Mouse (Mus musculus) heart, adult 2 months (tissue): ENCODE data around the gene Bcl6. TPM values are rescaled to one million over a fixed set of nuclear protein-coding genes. Genes with fewer than 3 reads are reported as not detected.

Source experiments
- DNase-seq, 2 experiments: peaks; one replicate each; pipeline ENCODE4 v3.0.0; 2021
- H3K27ac ChIP-seq: fragments of 200-600 bp; 2 replicates; pipeline ENCODE4 v1.8.1; 2022
- H3K27me3 ChIP-seq: fragments of 200-500 bp; 2 replicates; pipeline ENCODE4 v1.6.1; 2012; ENCODE audit warnings: mild to moderate bottlenecking, low read length, inconsistent platforms, mixed read lengths; ENCODE audit not compliant: control insufficient read depth, insufficient read depth
- H3K36me3 ChIP-seq: fragments of 200-500 bp; 2 replicates; pipeline ENCODE4 v1.6.1; 2012; ENCODE audit warnings: low read length, inconsistent platforms; ENCODE audit not compliant: control insufficient read depth, insufficient read depth
- H3K4me1 ChIP-seq: fragments of 200-500 bp; 2 replicates; pipeline ENCODE4 v1.6.1; 2011; ENCODE audit warnings: low read length; ENCODE audit not compliant: control insufficient read depth, insufficient read depth
- H3K4me3 ChIP-seq: fragments of 200-600 bp; 2 replicates; pipeline ENCODE4 v1.8.1; 2022
- H3K79me2 ChIP-seq: fragments of 200-500 bp; replicated peaks from 2 replicates; pipeline ENCODE4 v1.6.1; 2012; ENCODE audit warnings: mild to moderate bottlenecking, inconsistent platforms, low read length, moderate library complexity, mixed read lengths; ENCODE audit not compliant: control insufficient read depth, insufficient read depth
- H3K9ac ChIP-seq: fragments of 200-500 bp; 2 replicates; pipeline ENCODE4 v1.6.1; 2012; ENCODE audit warnings: low read depth, mild to moderate bottlenecking, control low read depth, inconsistent platforms, low read length, mixed read lengths
- CTCF ChIP-seq: fragments of 200-600 bp; IDR thresholded peaks from 2 replicates; pipeline ENCODE4 v1.8.1; 2022; ENCODE audit warnings: antibody characterized with exemption, mild to moderate bottlenecking, moderate library complexity
- EP300 ChIP-seq: fragments of 200-500 bp; IDR thresholded peaks from 2 replicates; pipeline ENCODE4 v1.6.1; 2011; ENCODE audit warnings: low read depth, low read length, control low read depth; ENCODE audit not compliant: insufficient read depth
- POLR2A ChIP-seq: fragments of 200-500 bp; IDR thresholded peaks from 2 replicates; pipeline ENCODE4 v1.6.1; 2011; ENCODE audit warnings: mild to moderate bottlenecking, low read depth, low read length, control low read depth; ENCODE audit not compliant: insufficient read depth
- WGBS: fragments of 180-500 bp; shearing (Covaris S2); methylation state at CpG from one replicate; pipeline ENCODE4 v1.1.7; 2018; 5-methylcytosine and 5-hydroxymethylcytosine counted together
- intact Hi-C: fragments of 180-260 bp; cut with DNase I; formaldehyde crosslinking; loops from one replicate; pipeline ENCODE4 v1.15.1; 2025
- polyA plus RNA-seq: library from polyadenylated mRNA; depleted of rRNA; stranded (reverse); fragments of >200 nt; gene quantifications from 2 replicates; pipeline ENCODE4 v1.2.3, GENCODE M21; 2012
- total RNA-seq, 2 experiments: library from RNA; stranded (reverse); gene quantifications; 2 replicates each; pipeline ENCODE4 v1.2.3; 2021

The Bcl6 gene
- total and polyA plus RNA-seq, 3 experiments, result 15.4 to 21.7 (median 16.5) TPM

- intact Hi-C loops, result no loop called here
- no peak within 1 kb of the TSS for H3K27ac ChIP-seq
- H3K9ac ChIP-seq, result no peak within 1 kb of the TSS
- TF ChIP-seq POLR2A (no peak), CTCF (no peak), EP300 (no peak)
- no peak for DNase-seq
- WGBS, result 81% methylated on average over 11 of the region's 11 CpGs
- no peaks in the 10 kb centered on the region for H3K27me3 ChIP-seq
- H3K4me3 ChIP-seq, result no peak within 1 kb of the TSS
- no peaks in the 10 kb centered on the region for H3K79me2 ChIP-seq
- H3K4me1 ChIP-seq, result no peaks in the 10 kb centered on the region
- no peaks in the 10 kb centered on the region for H3K36me3 ChIP-seq
Measured at GRCm38 (mm10) chr16:23932294-23932693, 56.4 kb downstream of the Bcl6 start, which contains the start of gene Rtp2. Rtp2 (minus strand) TSS chr16:23932394.

GRCm38 (mm10) chr16:23931275-23931674, 57.4 kb downstream of the Bcl6 start:
- H3K27ac ChIP-seq, result no peak overlapping the region
- H3K36me3 ChIP-seq, result no peaks in the 10 kb centered on the region
- H3K27me3 ChIP-seq, result no peaks in the 10 kb centered on the region
- intact Hi-C loops, result no loop called here
- no peak for TF ChIP-seq POLR2A
- TF ChIP-seq EP300, result no peak
- TF ChIP-seq CTCF, result no peak
- no peaks in the 10 kb centered on the region for H3K4me1 ChIP-seq
- no peak overlapping the region for H3K4me3 ChIP-seq
- DNase-seq, result no peak
- no peaks in the 10 kb centered on the region for H3K79me2 ChIP-seq
- no peak overlapping the region for H3K9ac ChIP-seq
- 42% methylated on average over 18 of the region's 18 CpGs for WGBS

GRCm38 (mm10) chr16:23930426-23931073, 58.1 kb downstream of the Bcl6 start:
- Histone ChIP-seq H3K36me3 (no peaks in the 10 kb centered on the region), H3K27ac (no peak overlapping the region), H3K79me2 (no peaks in the 10 kb centered on the region), H3K9ac (no peak overlapping the region), H3K4me1 (no peaks in the 10 kb centered on the region), H3K27me3 (no peaks in the 10 kb centered on the region), H3K4me3 (no peak overlapping the region)
- WGBS, result 77% methylated on average over 3 of the region's 3 CpGs
- intact Hi-C loops, result no loop called here
- TF ChIP-seq CTCF, result no peak
- TF ChIP-seq POLR2A, result no peak
- TF ChIP-seq EP300, result no peak
- no peak for DNase-seq

GRCm38 (mm10) chr16:23927301-23928114, 61.1 kb downstream of the Bcl6 start:
- Histone ChIP-seq H3K4me1 (no peaks in the 10 kb centered on the region), H3K4me3 (no peak overlapping the region), H3K36me3 (no peaks in the 10 kb centered on the region), H3K27me3 (no peaks in the 10 kb centered on the region), H3K27ac (no peak overlapping the region), H3K9ac (no peak overlapping the region), H3K79me2 (no peaks in the 10 kb centered on the region)
- WGBS, result 85% methylated on average over 33 of the region's 33 CpGs
- intact Hi-C loops, result no loop called here
- TF ChIP-seq EP300 (no peak), POLR2A (no peak), CTCF (no peak)
- DNase-seq, result no peak

- H3K9ac ChIP-seq, result no peak overlapping the region
- 76% methylated on average over 1 of the region's 1 CpGs for WGBS
- DNase-seq, result no peak
- H3K4me1 ChIP-seq, result no peaks in the 10 kb centered on the region
- H3K27me3 ChIP-seq, result no peaks in the 10 kb centered on the region
- no peaks in the 10 kb centered on the region for H3K79me2 ChIP-seq
- no peak overlapping the region for H3K27ac ChIP-seq
- intact Hi-C loops, result no loop called here
- H3K4me3 ChIP-seq, result no peak overlapping the region
- no peaks in the 10 kb centered on the region for H3K36me3 ChIP-seq
- TF ChIP-seq EP300 (no peak), POLR2A (no peak), CTCF (no peak)
Measured at GRCm38 (mm10) chr16:23922906-23923305, 65.7 kb downstream of the Bcl6 start.

- Histone ChIP-seq H3K9ac (no peak overlapping the region), H3K27ac (no peak overlapping the region), H3K36me3 (no peaks in the 10 kb centered on the region), H3K79me2 (no peaks in the 10 kb centered on the region), H3K4me1 (no peaks in the 10 kb centered on the region), H3K4me3 (no peak overlapping the region), H3K27me3 (peaks cover 1% of the 10 kb centered on the region; the same call in 1 of the 2 replicates)
- intact Hi-C loops, result no loop called here
- WGBS, result 69% methylated on average over 5 of the region's 5 CpGs
- TF ChIP-seq CTCF (no peak), POLR2A (no peak), EP300 (no peak)
- DNase-seq, result no peak
Measured at GRCm38 (mm10) chr16:23921697-23922096, 67.0 kb downstream of the Bcl6 start.
